Mouse (Mus musculus): ENCODE results near the gene Mllt6.

- no peak for TF ChIP-seq POLR2A (IDR thresholded peaks at IDR 0.05; ENCODE audit: control insufficient read depth in 1 of 2, insufficient read depth in 1 of 2, low read depth in 1 of 2, low read length in 2 of 2, poor library complexity in 1 of 2)
- no peak for TF ChIP-seq MYC (IDR thresholded peaks at IDR 0.05; ENCODE audit: low read depth, low read length)
- TF ChIP-seq CTCF (IDR thresholded peaks at IDR 0.05 in 2 of 3, conservative IDR thresholded peaks at IDR 0.05 in 1 of 3; ENCODE audit: control insufficient read depth in 1 of 3, insufficient read depth in 1 of 3, low read depth in 2 of 3, low read length in 3 of 3, poor library complexity in 1 of 3, severe bottlenecking in 1 of 3) = no peak
- TF ChIP-seq EP300 (IDR thresholded peaks at IDR 0.05; ENCODE audit: low read depth in 1 of 2, low read length in 2 of 2) = no peak
These were observed 36.4 kb upstream of the Mllt6 start for GRCm38 (mm10) chr11:97626850-97627249.

Measured in MEL (cell line).